Mouse (Mus musculus): Measurements from ENCODE around the gene Gm11037.

GRCm38 (mm10) chr2:131159938-131160581 lies 26.8 kb downstream of the Gm11037 start, which contains the start of gene 1700037H04Rik:
- TF ChIP-seq CTCF (IDR thresholded peaks at IDR 0.05; ENCODE audit: extremely low read depth, insufficient read depth, low read length) (no peak), POLR2A (IDR thresholded peaks at IDR 0.05; ENCODE audit: extremely low read depth, insufficient read depth, low read length) (peak; percentile 97)
